Mouse (Mus musculus): ENCODE measurements around the gene Zfp961. TPM values are rescaled to one million over a fixed set of nuclear protein-coding genes. Genes with fewer than 3 reads are reported as not detected.
"Not testable (repeated sequence)": the region's sequence is repeated elsewhere in the genome, so short reads cannot be mapped to it uniquely, and the experiment has no call there.

Zfp961 gene
- polyA plus RNA-seq, 1 experiment from 2014 or later: 22.6 TPM

DNA sequence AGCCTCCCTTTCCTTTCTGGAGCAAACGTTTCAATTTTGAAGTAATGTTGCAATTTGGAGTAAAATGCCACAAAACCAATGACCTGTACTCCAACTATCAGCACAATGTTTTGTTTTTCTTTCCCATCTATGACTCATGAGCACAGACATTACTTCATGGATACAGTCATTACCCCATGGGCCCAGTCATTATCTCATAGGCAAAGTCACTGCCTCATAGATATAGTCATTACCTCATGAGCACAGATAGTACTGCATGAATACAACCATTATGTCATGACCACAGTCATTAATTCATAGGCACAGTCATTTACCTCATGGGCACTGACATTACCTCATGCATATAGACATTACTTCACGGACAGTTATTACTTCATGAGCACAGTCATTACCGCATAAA is 55.1 kb downstream of the Zfp961 start:
- H3K27ac ChIP-seq (ENCODE audit: low read length): no peak overlapping the region
- H3K36me3 ChIP-seq (ENCODE audit: control insufficient read depth, insufficient read depth): no peaks in the 10 kb centered on the region
- no peak for ATAC-seq
- 87% methylated on average over 3 of the region's 3 CpGs for WGBS
- H3K9me3 ChIP-seq (ENCODE audit: control insufficient read depth, low read length): no peaks in the 10 kb centered on the region
- H3K27me3 ChIP-seq (replicated peaks; ENCODE audit: control insufficient read depth, insufficient read depth, low read length): no peaks in the 10 kb centered on the region
- no peak overlapping the region for H3K4me3 ChIP-seq (replicated peaks; ENCODE audit: low read length)
- no peak overlapping the region for H3K9ac ChIP-seq (replicated peaks; ENCODE audit: low read depth, low read length)
- no peak overlapping the region for H3K4me2 ChIP-seq (ENCODE audit: low read length)
- H3K4me1 ChIP-seq (replicated peaks; ENCODE audit: control insufficient read depth, insufficient read depth, low read length): no peaks in the 10 kb centered on the region

DNA sequence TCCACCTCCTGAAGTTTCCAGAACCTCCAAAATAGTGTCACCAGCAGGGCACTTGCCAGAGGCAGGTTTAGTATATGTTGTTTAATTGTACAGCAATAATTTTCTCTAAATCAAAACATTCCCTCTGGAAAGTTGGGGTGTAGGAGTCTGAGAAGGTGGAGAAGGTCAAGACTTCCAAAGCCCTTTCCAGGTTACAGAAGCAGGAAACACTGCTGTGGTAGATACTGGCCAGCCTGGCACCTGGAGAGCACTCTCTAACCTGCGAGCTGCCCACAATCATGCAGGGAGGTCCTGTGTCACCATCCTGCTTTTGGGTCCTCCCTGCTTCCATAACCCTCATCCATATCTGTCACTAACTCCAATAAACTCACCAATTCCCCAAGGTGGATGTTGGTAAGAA is 55.9 kb downstream of the Zfp961 start:
- 75% methylated on average over 1 of the region's 1 CpGs for WGBS
- Histone ChIP-seq H3K4me3 (replicated peaks; ENCODE audit: low read length) (no peak overlapping the region), H3K9me3 (ENCODE audit: control insufficient read depth, low read length) (no peaks in the 10 kb centered on the region), H3K4me2 (ENCODE audit: low read length) (no peak overlapping the region), H3K36me3 (ENCODE audit: control insufficient read depth, insufficient read depth) (no peaks in the 10 kb centered on the region), H3K9ac (replicated peaks; ENCODE audit: low read depth, low read length) (no peak overlapping the region), H3K27me3 (replicated peaks; ENCODE audit: control insufficient read depth, insufficient read depth, low read length) (no peaks in the 10 kb centered on the region), H3K27ac (ENCODE audit: low read length) (no peak overlapping the region), H3K4me1 (replicated peaks; ENCODE audit: control insufficient read depth, insufficient read depth, low read length) (no peaks in the 10 kb centered on the region)
- ATAC-seq: no peak

DNA sequence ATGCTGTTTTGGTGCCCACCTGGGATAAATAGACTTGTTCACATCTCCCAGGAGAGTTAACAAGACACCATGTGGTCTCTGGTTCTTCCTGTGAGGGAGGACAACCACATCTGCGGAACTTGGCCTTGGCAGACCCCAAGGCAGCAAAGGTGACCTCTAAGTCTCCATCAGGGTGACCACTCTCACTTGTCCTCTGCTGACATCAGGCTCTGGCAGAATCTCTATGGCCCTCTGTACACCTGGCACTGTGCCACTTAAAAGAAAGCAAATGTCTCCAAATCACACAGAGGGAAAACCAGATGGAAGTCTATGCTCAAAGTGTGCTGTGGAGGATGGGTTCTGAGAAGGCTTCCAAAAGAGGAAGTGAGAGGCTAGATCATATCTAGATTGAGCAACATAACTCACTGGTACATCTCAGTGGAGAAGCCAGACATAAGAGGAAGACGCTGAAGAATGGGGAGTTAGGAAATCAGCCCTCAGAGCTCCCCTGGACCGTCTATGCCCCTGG is 57.4 kb downstream of the Zfp961 start:
- Histone ChIP-seq H3K27me3 (replicated peaks; ENCODE audit: control insufficient read depth, insufficient read depth, low read length) (no peaks in the 10 kb centered on the region), H3K4me2 (ENCODE audit: low read length) (no peak overlapping the region), H3K36me3 (ENCODE audit: control insufficient read depth, insufficient read depth) (no peaks in the 10 kb centered on the region), H3K4me1 (replicated peaks; ENCODE audit: control insufficient read depth, insufficient read depth, low read length) (no peaks in the 10 kb centered on the region), H3K9me3 (ENCODE audit: control insufficient read depth, low read length) (no peaks in the 10 kb centered on the region), H3K27ac (ENCODE audit: low read length) (no peak overlapping the region), H3K4me3 (replicated peaks; ENCODE audit: low read length) (no peak overlapping the region), H3K9ac (replicated peaks; ENCODE audit: low read depth, low read length) (no peak overlapping the region)
- 80% methylated on average over 3 of the region's 3 CpGs for WGBS
- ATAC-seq: no peak

DNA sequence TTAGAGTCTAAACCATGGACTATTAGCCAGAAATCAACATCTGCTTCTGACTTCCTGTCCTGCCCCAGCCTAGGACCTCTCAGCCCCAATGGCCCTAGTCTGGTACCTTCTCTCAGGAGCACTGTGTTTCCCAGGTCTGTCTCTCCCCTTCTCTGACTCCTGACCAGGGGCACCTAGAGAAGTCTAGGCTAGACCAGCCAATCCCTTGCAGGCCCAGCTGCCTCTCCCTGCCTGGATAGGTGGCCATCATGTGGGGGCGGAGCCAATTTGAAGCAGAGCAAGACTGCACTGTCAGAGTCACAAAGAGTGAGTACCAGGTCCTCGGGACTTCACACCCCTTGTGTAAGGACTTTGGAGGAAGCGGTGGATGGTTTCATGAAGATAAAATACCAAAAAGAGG is 58.6 kb downstream of the Zfp961 start, which contains the start of gene Cyp4f18:
Cyp4f18 (minus strand) TSS at position 154 of the 400 bp plus-strand sequence.
- 80% methylated on average over 3 of the region's 3 CpGs for WGBS
- Histone ChIP-seq H3K36me3 (ENCODE audit: control insufficient read depth, insufficient read depth) (no peaks in the 10 kb centered on the region), H3K27me3 (replicated peaks; ENCODE audit: control insufficient read depth, insufficient read depth, low read length) (no peaks in the 10 kb centered on the region), H3K27ac (ENCODE audit: low read length) (no peak within 1 kb of the TSS), H3K4me3 (replicated peaks; ENCODE audit: low read length) (no peak within 1 kb of the TSS), H3K9me3 (ENCODE audit: control insufficient read depth, low read length) (no peaks in the 10 kb centered on the region), H3K9ac (replicated peaks; ENCODE audit: low read depth, low read length) (no peak within 1 kb of the TSS), H3K4me2 (ENCODE audit: low read length) (no peak within 1 kb of the TSS), H3K4me1 (replicated peaks; ENCODE audit: control insufficient read depth, insufficient read depth, low read length) (no peaks in the 10 kb centered on the region)
- ATAC-seq: no peak

DNA sequence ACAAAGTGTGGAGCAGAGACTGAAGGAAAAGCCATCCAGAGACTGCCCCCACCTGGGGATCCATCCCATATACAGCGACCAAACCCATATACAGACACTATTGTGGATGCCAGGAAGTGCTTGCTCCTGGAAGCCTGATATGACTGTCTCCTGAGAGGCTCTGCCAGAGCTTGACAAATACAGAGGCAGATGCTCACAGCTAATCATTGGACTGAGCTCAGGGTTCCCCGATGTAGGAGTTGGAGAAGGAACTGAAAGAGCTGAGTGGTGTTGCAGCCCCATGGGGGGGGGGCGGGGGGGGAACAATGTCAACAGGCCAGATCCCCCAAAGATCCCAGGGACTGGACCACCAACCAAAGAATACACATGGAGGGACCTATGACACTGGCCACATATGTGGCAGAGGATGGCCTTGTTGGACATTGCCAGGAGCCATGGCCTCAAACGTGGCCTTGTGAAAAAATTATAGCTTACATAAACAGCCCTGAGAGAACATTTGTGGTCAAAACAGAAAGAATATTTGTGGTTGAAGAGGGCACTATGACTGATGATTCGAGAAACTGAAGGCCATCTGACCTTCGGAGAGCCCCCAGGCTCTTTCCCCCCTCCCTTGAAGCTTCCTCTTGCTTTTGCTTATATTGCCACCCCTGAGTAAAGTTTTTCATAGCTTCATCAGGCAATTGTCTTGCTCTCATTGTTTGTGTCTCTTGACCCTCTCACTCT is 62.8 kb downstream of the Zfp961 start:
- H3K9me3 ChIP-seq (ENCODE audit: control insufficient read depth, low read length); ATAC-seq; H3K36me3 ChIP-seq (ENCODE audit: control insufficient read depth, insufficient read depth); H3K27ac ChIP-seq (ENCODE audit: low read length); H3K4me1 ChIP-seq (replicated peaks; ENCODE audit: control insufficient read depth, insufficient read depth, low read length); H3K27me3 ChIP-seq (replicated peaks; ENCODE audit: control insufficient read depth, insufficient read depth, low read length); H3K9ac ChIP-seq (replicated peaks; ENCODE audit: low read depth, low read length); H3K4me2 ChIP-seq (ENCODE audit: low read length); H3K4me3 ChIP-seq (replicated peaks; ENCODE audit: low read length): not testable (repeated sequence)
- 74% methylated on average over 6 of the region's 6 CpGs for WGBS

DNA sequence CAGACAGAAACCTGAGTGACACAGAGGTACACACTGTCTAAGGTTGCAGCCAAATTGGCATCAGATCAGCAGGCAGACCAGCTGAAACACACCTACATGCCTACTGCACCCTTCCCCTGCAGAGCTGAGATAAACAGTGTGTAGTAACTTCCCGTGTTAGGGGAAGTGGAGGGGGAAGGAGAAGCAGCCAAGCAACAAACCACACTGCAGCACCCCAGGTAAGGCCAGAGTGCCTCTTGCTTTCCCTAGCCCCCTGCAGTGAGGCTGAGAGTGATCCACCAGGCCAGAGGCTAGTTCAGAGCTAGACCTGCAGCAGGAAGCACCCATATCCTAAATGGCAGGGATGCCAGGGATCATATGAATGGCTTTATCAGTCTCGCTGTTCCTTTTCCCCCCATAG is 66.5 kb downstream of the Zfp961 start:
- ATAC-seq; H3K4me1 ChIP-seq (replicated peaks; ENCODE audit: control insufficient read depth, insufficient read depth, low read length); H3K9ac ChIP-seq (replicated peaks; ENCODE audit: low read depth, low read length); H3K4me3 ChIP-seq (replicated peaks; ENCODE audit: low read length); H3K27me3 ChIP-seq (replicated peaks; ENCODE audit: control insufficient read depth, insufficient read depth, low read length); H3K36me3 ChIP-seq (ENCODE audit: control insufficient read depth, insufficient read depth); H3K9me3 ChIP-seq (ENCODE audit: control insufficient read depth, low read length); H3K4me2 ChIP-seq (ENCODE audit: low read length); H3K27ac ChIP-seq (ENCODE audit: low read length): not testable (repeated sequence)
- WGBS: 77% methylated on average over 2 of the region's 2 CpGs

DNA sequence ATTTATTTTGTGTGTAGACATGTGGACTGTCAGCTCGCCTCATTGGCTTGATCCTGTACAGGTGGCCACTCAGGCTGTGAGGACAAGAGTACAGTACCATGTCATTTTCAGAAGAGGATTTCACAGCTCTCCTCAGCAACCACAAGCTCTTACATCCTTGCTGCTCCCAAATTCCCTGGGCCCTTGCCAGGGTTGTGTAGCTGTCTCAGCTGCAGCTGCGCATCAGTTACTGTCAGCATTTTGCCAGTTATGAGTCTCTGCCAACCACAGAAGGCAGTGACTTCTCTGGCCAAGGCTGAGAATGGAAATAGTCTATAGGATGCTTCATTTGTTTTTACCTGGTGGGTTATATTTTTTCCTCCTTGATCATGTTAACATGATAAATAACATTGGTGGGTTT is 67.3 kb downstream of the Zfp961 start:
- H3K9ac ChIP-seq (replicated peaks; ENCODE audit: low read depth, low read length): no peak overlapping the region
- H3K4me1 ChIP-seq (replicated peaks; ENCODE audit: control insufficient read depth, insufficient read depth, low read length): no peaks in the 10 kb centered on the region
- ATAC-seq: no peak
- WGBS: 61% methylated on average over 2 of the region's 2 CpGs
- no peak overlapping the region for H3K27ac ChIP-seq (ENCODE audit: low read length)
- H3K27me3 ChIP-seq (replicated peaks; ENCODE audit: control insufficient read depth, insufficient read depth, low read length): no peaks in the 10 kb centered on the region
- H3K9me3 ChIP-seq (ENCODE audit: control insufficient read depth, low read length): no peaks in the 10 kb centered on the region
- no peak overlapping the region for H3K4me2 ChIP-seq (ENCODE audit: low read length)
- no peaks in the 10 kb centered on the region for H3K36me3 ChIP-seq (ENCODE audit: control insufficient read depth, insufficient read depth)
- no peak overlapping the region for H3K4me3 ChIP-seq (replicated peaks; ENCODE audit: low read length)

DNA sequence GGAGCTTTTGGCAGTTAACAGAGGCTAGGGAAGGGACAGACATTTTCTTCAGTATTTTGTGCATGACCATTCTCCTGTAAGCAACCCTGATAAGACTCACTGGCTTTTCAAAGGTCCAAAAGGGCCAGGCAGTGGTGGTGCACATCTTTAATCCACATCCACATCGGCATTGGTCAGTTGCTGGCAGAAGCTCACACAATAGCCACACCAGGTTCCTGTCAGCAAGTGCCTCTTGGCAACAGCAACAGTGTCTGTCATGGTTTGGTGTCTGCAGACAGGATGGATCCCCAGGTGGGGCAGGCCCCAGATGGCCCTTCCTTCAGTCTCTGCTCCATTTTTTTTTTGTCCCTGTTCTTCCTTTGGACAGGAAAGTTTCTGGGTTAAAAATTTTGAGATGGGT is 68.2 kb downstream of the Zfp961 start:
- H3K27ac ChIP-seq (ENCODE audit: low read length); H3K4me1 ChIP-seq (replicated peaks; ENCODE audit: control insufficient read depth, insufficient read depth, low read length); H3K9ac ChIP-seq (replicated peaks; ENCODE audit: low read depth, low read length); H3K36me3 ChIP-seq (ENCODE audit: control insufficient read depth, insufficient read depth); H3K9me3 ChIP-seq (ENCODE audit: control insufficient read depth, low read length); ATAC-seq; H3K4me3 ChIP-seq (replicated peaks; ENCODE audit: low read length); H3K4me2 ChIP-seq (ENCODE audit: low read length); H3K27me3 ChIP-seq (replicated peaks; ENCODE audit: control insufficient read depth, insufficient read depth, low read length): not testable (repeated sequence)
- 83% methylated on average over 1 of the region's 1 CpGs for WGBS

DNA sequence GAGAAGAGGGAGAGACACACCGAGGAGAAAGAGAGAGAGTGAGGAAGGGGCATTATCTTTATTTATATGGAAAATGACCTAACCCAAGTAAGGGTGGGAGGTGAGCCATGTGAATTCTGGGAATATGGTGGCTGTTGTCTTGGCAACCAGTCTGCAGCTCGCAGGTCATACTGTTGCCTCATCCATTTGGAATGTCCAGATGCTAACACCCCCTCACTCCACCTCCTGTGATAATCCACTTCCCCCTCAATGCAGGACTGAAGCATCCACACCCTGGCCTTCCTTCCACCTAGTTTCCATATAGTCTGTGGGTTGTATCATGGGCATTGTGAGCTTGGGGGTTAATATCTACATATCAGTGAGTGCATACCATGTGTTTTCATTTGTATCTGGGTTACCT is 69.0 kb downstream of the Zfp961 start:
- Histone ChIP-seq H3K9ac (replicated peaks; ENCODE audit: low read depth, low read length) (no peak overlapping the region), H3K4me1 (replicated peaks; ENCODE audit: control insufficient read depth, insufficient read depth, low read length) (no peaks in the 10 kb centered on the region), H3K9me3 (ENCODE audit: control insufficient read depth, low read length) (no peaks in the 10 kb centered on the region), H3K27me3 (replicated peaks; ENCODE audit: control insufficient read depth, insufficient read depth, low read length) (no peaks in the 10 kb centered on the region), H3K4me3 (replicated peaks; ENCODE audit: low read length) (no peak overlapping the region), H3K4me2 (ENCODE audit: low read length) (no peak overlapping the region), H3K36me3 (ENCODE audit: control insufficient read depth, insufficient read depth) (no peaks in the 10 kb centered on the region), H3K27ac (ENCODE audit: low read length) (no peak overlapping the region)
- no peak for ATAC-seq
- 54% methylated on average over 2 of the region's 2 CpGs for WGBS

DNA sequence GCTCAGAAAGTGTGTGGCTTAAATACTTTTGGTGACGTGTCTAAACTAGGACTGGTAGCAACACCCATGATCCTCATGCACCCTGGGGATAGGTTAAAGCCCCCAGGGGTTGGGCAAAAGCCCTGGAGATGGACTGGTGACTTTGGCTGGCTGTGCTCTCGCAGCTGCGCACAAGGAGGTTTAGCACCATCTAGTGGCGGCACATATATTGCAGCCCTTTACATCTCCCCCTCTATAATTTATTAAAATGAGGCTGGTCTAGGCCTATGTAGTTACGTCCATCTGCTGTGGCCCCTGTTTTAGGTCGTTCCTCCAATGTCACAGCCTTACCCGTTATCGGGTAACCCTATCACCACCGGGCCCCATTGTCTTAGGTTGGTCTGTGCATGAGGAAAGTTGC is 74.0 kb downstream of the Zfp961 start:
- not testable (repeated sequence) for H3K36me3 ChIP-seq (ENCODE audit: control insufficient read depth, insufficient read depth); H3K9me3 ChIP-seq (ENCODE audit: control insufficient read depth, low read length); H3K9ac ChIP-seq (replicated peaks; ENCODE audit: low read depth, low read length); H3K4me3 ChIP-seq (replicated peaks; ENCODE audit: low read length); H3K4me2 ChIP-seq (ENCODE audit: low read length); H3K27ac ChIP-seq (ENCODE audit: low read length); H3K4me1 ChIP-seq (replicated peaks; ENCODE audit: control insufficient read depth, insufficient read depth, low read length); ATAC-seq; H3K27me3 ChIP-seq (replicated peaks; ENCODE audit: control insufficient read depth, insufficient read depth, low read length)
- WGBS: 0% methylated on average over 2 of the region's 9 CpGs
